Mouse (Mus musculus) hindbrain, embryonic 15.5 days (tissue): Measurements from ENCODE around the gene Scrn3. TPM values are rescaled to one million over a fixed set of nuclear protein-coding genes. Genes with fewer than 3 reads are reported as not detected.

Experiments used
- ATAC-seq: fragments of 200-750 bp; cut with Nextera tagmentation; 2 replicates; pipeline ENCODE4 v1.8.0; 2017; ENCODE audit warnings: low read depth, moderate number of reproducible peaks, moderate TSS enrichment; ENCODE audit not compliant: low FRiP score
- H3K27ac ChIP-seq: fragments of 300-500 bp; sonication (generic); replicated peaks from 2 replicates; pipeline ENCODE4 v1.5.1; 2015; ENCODE audit warnings: mild to moderate bottlenecking, inconsistent platforms
- H3K27me3 ChIP-seq: fragments of 300-500 bp; sonication (generic); 2 replicates; pipeline ENCODE4 v1.6.1; 2015; ENCODE audit warnings: control low read depth, inconsistent platforms
- H3K36me3 ChIP-seq: fragments of 300-500 bp; sonication (generic); 2 replicates; pipeline ENCODE4 v1.6.1; 2015; ENCODE audit warnings: control low read depth, inconsistent platforms
- H3K4me1 ChIP-seq: fragments of 300-500 bp; sonication (generic); replicated peaks from 2 replicates; pipeline ENCODE4 v1.6.1; 2015; ENCODE audit warnings: control low read depth, inconsistent platforms
- H3K4me2 ChIP-seq: fragments of 300-500 bp; sonication (generic); 2 replicates; pipeline ENCODE4 v1.6.1; 2015; ENCODE audit warnings: moderate library complexity, mild to moderate bottlenecking, inconsistent platforms
- H3K4me3 ChIP-seq: fragments of 300-500 bp; sonication (generic); 2 replicates; pipeline ENCODE4 v1.5.1; 2015; ENCODE audit warnings: mild to moderate bottlenecking, inconsistent platforms
- H3K9ac ChIP-seq: fragments of 300-500 bp; sonication (generic); 2 replicates; pipeline ENCODE4 v1.6.1; 2015; ENCODE audit warnings: inconsistent platforms
- H3K9me3 ChIP-seq: fragments of 300-500 bp; sonication (generic); 2 replicates; pipeline ENCODE4 v1.6.1; 2016; ENCODE audit warnings: control low read depth, inconsistent platforms
- WGBS: fragments of 180-500 bp; shearing (Covaris S2); methylation state at CpG from one replicate; pipeline ENCODE4 v1.1.7; 2015; 5-methylcytosine and 5-hydroxymethylcytosine counted together
- polyA plus RNA-seq: library from polyadenylated mRNA; unstranded; fragments of >200 nt; fragmentation: Nextera tagmentation; extraction: Ambion mirVana; gene quantifications from 2 replicates; pipeline ENCODE4 v1.2.1, GENCODE M21; 2015

The Scrn3 gene
- polyA plus RNA-seq, 1 experiment from 2014 or later: 7.3 TPM

DNA sequence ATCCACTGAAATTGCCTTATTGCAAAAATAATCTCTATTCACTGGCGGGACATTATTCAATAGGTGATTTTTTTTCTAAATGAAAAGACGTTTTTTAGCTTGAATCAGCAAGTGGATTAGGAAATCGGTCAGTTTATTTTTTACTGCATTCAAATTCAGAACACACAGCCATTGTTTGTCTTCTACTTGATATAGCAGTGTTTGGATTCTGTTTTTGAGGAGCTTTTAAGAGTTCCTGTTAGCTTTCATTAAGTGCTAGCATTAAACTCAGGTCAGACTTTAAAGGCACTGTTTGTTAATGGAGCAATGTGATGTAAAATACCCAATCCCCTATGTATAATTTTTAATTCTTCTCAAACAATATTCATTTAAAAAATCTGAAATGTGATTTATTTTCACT is 13.6 kb upstream of the Scrn3 start:
- no peak overlapping the region for H3K27ac ChIP-seq
- no peak overlapping the region for H3K9ac ChIP-seq
- H3K27me3 ChIP-seq: no peaks in the 10 kb centered on the region
- H3K36me3 ChIP-seq: peaks cover 33% of the 10 kb centered on the region
- H3K4me3 ChIP-seq: no peak overlapping the region
- no peak overlapping the region for H3K4me2 ChIP-seq
- 80% methylated on average over 3 of the region's 3 CpGs for WGBS
- ATAC-seq: no peak
- H3K9me3 ChIP-seq: no peaks in the 10 kb centered on the region
- H3K4me1 ChIP-seq: no peaks in the 10 kb centered on the region

DNA sequence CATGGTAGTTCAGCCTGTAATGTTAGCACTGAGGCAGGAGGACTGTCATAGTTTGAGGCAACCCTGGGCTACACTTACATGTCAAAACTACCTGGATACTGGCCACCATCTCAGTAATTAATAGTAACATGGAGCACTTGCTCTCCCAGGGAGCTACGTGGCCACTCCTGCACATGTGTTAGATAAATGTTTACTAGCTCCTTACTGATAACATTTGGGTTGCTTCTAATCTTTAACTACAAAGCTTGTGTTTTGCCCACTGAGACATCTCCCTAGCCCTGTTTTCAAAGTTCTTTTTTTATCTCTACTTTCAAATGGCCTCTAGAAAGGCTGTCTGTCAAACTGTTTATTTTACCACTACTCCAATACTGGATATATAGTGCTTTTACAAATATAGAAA is 10.4 kb upstream of the Scrn3 start:
- no peaks in the 10 kb centered on the region for H3K9me3 ChIP-seq
- H3K27me3 ChIP-seq: no peaks in the 10 kb centered on the region
- H3K36me3 ChIP-seq: peaks cover 51% of the 10 kb centered on the region
- no peak for ATAC-seq
- no peak overlapping the region for H3K4me2 ChIP-seq
- no peak overlapping the region for H3K9ac ChIP-seq
- H3K4me1 ChIP-seq: no peaks in the 10 kb centered on the region
- 97% methylated on average over 1 of the region's 1 CpGs for WGBS
- no peak overlapping the region for H3K27ac ChIP-seq
- no peak overlapping the region for H3K4me3 ChIP-seq

DNA sequence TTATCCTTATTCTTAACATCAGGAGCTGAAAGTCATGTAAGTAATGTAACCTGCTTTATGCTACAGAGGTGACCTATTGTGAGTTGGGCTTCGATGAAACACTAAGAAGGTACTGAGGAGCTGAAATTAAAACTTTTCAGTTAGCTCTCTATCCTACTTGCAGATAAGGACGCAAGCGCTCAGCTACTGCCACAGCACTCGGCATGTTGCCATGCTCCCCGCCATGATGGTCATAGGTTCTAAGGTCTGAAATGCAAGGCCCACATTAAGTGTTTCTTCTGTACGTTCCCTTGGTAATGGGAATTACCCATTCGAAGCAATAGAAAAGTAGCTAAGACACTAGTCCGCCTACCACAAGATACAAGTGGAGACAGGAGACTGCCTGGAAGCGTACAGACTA is 9.7 kb upstream of the Scrn3 start:
- Histone ChIP-seq H3K4me2 (no peak overlapping the region), H3K4me1 (no peaks in the 10 kb centered on the region), H3K27ac (no peak overlapping the region), H3K27me3 (no peaks in the 10 kb centered on the region), H3K36me3 (peaks cover 58% of the 10 kb centered on the region), H3K4me3 (no peak overlapping the region), H3K9me3 (no peaks in the 10 kb centered on the region), H3K9ac (no peak overlapping the region)
- 98% methylated on average over 9 of the region's 9 CpGs for WGBS
- ATAC-seq: no peak

DNA sequence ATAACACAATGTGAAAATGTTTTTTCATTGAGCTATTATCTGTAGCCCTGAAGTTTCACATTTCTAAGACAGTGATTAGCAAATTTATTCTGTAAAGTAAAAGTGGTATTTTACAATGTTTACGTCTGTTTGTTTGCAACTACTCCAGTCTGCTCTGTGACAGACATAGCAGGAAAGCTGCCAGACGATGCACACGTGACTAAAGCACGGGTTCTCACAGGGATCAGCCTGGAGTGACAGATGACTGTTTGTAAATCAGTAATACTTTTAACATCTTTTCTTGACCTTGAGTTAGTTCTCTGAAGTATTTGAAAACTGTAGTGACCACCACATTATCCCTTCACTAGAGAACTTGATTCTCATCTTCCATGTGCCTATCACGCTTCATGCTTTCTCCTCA is 7.9 kb upstream of the Scrn3 start:
- no peaks in the 10 kb centered on the region for H3K27me3 ChIP-seq
- no peak overlapping the region for H3K4me3 ChIP-seq
- no peak for ATAC-seq
- no peak overlapping the region for H3K27ac ChIP-seq
- no peaks in the 10 kb centered on the region for H3K9me3 ChIP-seq
- peaks cover 67% of the 10 kb centered on the region for H3K36me3 ChIP-seq
- H3K4me1 ChIP-seq: no peaks in the 10 kb centered on the region
- 92% methylated on average over 5 of the region's 5 CpGs for WGBS
- H3K9ac ChIP-seq: no peak overlapping the region
- H3K4me2 ChIP-seq: no peak overlapping the region

DNA sequence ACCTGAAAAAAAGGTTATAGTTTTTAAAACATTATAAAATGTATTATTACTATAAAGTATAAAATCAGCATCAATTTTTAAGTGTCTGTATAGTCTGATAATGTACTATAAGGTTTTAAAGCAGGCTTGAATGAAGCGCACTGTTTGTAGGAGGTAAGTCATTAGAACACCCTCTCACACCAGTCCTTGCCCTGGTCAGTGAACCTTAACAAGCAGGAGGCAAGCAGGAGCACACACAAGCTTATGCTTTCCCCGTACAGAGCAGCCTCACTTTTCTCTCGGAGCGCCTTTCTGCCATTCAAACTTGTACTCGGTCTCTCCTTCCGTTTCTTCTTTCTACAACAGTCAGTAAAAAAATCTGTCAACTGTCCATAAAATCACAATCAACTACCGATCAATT is 6.4 kb upstream of the Scrn3 start:
- Histone ChIP-seq H3K4me2 (no peak overlapping the region), H3K4me3 (no peak overlapping the region), H3K9ac (no peak overlapping the region), H3K36me3 (peaks cover 70% of the 10 kb centered on the region), H3K9me3 (no peaks in the 10 kb centered on the region), H3K27me3 (no peaks in the 10 kb centered on the region), H3K27ac (no peak overlapping the region), H3K4me1 (peaks cover 2% of the 10 kb centered on the region; the same call in 1 of the 2 replicates)
- 90% methylated on average over 7 of the region's 7 CpGs for WGBS
- ATAC-seq: no peak

DNA sequence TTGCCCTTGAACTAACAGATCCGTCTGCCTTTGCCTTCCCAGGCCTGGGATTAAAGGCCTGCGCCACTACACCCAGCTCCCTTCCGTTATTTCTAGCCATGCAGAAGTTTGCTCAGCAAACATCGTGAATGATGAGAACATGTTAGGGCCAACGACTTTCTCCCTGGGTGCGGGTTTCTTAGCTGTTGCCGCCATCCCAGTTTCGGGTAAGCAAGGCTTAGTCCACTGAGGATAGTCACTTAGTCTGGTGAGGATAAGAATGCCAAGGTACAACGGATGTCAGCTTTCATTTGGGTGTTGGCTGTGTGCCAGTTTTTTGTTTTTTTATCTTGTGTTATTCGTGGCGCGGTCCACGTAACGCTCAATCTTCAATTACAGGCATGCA is 708 bp downstream of the Scrn3 start:
- peaks cover 19% of the 10 kb centered on the region for H3K36me3 ChIP-seq
- no peaks in the 10 kb centered on the region for H3K27me3 ChIP-seq
- H3K4me2 ChIP-seq: peak overlapping the region; percentile 54
- 36% methylated on average over 14 of the region's 14 CpGs for WGBS
- H3K27ac ChIP-seq: peak overlapping the region; percentile 81; the same call in 1 of the 2 replicates
- H3K9ac ChIP-seq: peak overlapping the region; percentile 49
- peak overlapping the region; percentile 74 for H3K4me3 ChIP-seq
- no peaks in the 10 kb centered on the region for H3K9me3 ChIP-seq
- H3K4me1 ChIP-seq: peaks cover 16% of the 10 kb centered on the region
- ATAC-seq: peak; percentile 46

DNA sequence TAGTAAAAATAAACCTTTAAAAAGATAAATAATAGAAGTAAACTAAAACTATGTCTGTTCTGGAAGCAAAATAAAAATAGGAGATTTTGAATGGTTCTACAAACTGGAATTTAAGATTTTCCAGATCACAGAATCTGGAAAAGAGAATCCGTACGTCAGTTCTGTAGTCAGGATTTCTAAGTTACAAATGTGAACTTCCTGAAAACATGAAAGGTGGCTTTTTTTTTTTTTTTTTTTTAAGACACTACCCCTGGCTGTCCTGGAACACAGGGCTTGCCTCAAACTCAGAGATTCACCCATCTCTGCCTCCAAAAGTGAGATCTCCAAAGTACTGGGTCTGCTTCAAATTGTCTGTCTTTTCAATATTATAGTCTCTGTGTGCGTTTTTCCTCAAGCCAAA is 1.9 kb downstream of the Scrn3 start:
- peaks cover 9% of the 10 kb centered on the region for H3K36me3 ChIP-seq
- H3K27me3 ChIP-seq: no peaks in the 10 kb centered on the region
- no peak overlapping the region for H3K4me2 ChIP-seq
- ATAC-seq: no peak
- 94% methylated on average over 3 of the region's 3 CpGs for WGBS
- H3K4me1 ChIP-seq: peaks cover 16% of the 10 kb centered on the region
- no peak overlapping the region for H3K9ac ChIP-seq
- H3K9me3 ChIP-seq: no peaks in the 10 kb centered on the region
- no peak overlapping the region for H3K4me3 ChIP-seq
- no peak overlapping the region for H3K27ac ChIP-seq

DNA sequence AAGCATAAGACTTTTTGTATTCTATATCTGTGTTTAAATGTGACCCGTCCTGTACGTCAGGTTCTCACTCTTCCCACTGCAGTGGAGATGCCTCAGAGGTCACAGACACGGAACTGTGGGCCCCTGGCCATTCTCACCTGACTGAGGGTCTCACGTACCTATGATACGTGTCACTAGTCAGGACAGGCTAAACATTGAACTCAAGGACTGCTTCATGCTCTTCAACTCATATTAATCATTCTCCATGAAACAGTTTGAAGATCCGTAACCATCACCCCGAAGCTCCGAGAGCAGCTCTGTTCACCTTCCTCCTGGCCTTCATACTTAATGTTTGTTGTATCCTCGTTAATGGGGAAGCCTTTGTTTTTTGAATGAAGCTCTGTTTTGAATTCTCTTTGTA is 5.0 kb downstream of the Scrn3 start:
- Histone ChIP-seq H3K9me3 (no peaks in the 10 kb centered on the region), H3K4me1 (peaks cover 5% of the 10 kb centered on the region; the same call in 1 of the 2 replicates), H3K4me2 (no peak overlapping the region), H3K36me3 (no peaks in the 10 kb centered on the region), H3K27me3 (no peaks in the 10 kb centered on the region), H3K4me3 (no peak overlapping the region), H3K27ac (no peak overlapping the region), H3K9ac (no peak overlapping the region)
- ATAC-seq: no peak
- 96% methylated on average over 9 of the region's 9 CpGs for WGBS

DNA sequence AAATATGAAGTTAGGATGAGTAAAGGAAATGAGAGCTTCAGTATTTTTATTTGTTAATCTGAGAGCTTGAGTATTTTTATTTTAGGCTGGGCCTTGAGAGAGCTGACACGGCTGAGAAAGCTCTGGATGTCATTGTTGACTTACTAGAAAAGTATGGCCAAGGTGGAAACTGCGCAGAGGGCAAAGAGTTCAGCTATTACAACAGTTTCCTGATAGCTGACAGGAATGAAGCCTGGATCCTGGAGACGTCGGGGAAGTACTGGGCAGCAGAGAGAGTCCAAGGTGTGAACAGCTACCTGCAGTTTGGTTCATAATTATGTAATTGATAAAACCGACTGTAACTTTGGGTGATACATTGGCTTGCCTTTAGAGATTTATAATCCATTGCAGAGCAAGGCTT is 6.8 kb downstream of the Scrn3 start:
- Histone ChIP-seq H3K36me3 (no peaks in the 10 kb centered on the region), H3K9me3 (no peaks in the 10 kb centered on the region), H3K9ac (no peak overlapping the region), H3K27me3 (no peaks in the 10 kb centered on the region), H3K27ac (no peak overlapping the region), H3K4me1 (no peaks in the 10 kb centered on the region), H3K4me3 (no peak overlapping the region), H3K4me2 (no peak overlapping the region)
- 85% methylated on average over 5 of the region's 5 CpGs for WGBS
- no peak for ATAC-seq

DNA sequence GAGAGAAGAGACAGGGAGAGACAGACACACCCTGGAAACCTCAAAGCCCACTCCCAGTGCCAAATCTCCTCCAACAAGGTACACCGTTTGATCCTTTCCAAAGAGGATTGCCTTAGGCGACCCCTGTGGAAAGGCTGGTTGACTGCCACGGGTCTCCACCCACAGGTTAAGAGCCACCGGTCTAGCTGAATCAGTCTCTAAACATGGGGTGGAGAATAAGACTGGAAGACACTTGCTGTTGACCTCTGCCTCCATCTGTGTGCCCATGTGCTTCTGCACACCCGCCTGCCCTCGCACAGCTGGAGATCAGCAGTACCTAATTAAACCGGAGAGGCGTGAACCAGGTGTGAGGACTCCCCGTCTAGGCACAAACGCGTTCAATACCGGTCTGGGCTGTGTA is 10.6 kb downstream of the Scrn3 start:
- 59% methylated on average over 12 of the region's 12 CpGs for WGBS
- no peaks in the 10 kb centered on the region for H3K36me3 ChIP-seq
- no peaks in the 10 kb centered on the region for H3K9me3 ChIP-seq
- no peak overlapping the region for H3K9ac ChIP-seq
- no peak overlapping the region for H3K4me2 ChIP-seq
- no peak overlapping the region for H3K4me3 ChIP-seq
- H3K27me3 ChIP-seq: no peaks in the 10 kb centered on the region
- ATAC-seq: no peak
- H3K4me1 ChIP-seq: no peaks in the 10 kb centered on the region
- no peak overlapping the region for H3K27ac ChIP-seq

DNA sequence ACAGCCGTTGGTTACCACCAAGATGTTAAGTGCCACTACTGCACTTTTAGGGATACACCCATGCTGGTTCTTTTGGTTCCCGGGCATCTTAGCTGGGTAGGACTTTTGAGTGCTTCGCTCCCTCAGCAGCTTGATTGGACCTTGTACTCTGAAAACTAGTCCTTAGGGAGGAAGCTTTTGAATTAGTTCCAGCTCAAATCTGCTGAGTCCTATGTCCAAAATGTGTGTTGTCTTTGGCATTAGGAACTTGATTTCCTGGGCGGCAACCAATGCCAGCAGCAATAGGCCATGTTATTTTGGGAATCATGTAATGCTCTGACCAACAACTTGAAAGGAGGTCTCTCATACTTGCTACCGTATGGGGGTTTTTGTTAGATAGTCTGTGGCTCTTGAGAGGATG is 13.5 kb downstream of the Scrn3 start:
- H3K4me2 ChIP-seq: no peak overlapping the region
- no peaks in the 10 kb centered on the region for H3K9me3 ChIP-seq
- no peak overlapping the region for H3K27ac ChIP-seq
- WGBS: 77% methylated on average over 5 of the region's 5 CpGs
- H3K9ac ChIP-seq: no peak overlapping the region
- H3K4me3 ChIP-seq: no peak overlapping the region
- no peak for ATAC-seq
- no peaks in the 10 kb centered on the region for H3K4me1 ChIP-seq
- no peaks in the 10 kb centered on the region for H3K27me3 ChIP-seq
- no peaks in the 10 kb centered on the region for H3K36me3 ChIP-seq

DNA sequence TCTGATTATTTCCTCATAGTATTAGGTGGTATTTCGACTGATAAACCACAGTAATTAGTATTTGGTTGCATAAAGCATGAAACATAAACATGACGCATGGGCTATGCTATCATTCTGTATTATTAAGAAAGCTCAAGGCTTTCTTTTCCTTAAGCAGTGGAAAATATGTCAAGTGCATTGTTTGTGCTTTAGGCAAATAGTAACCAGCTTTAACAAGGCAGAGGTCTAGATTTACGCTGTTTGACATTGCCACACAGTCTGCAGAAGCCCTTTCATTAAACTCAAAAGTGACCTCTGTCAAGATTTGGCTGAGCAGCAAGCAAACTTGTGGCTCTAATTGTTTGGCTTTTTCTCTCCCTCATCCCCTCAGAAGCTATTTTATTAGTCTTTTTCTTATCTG is 23.5 kb downstream of the Scrn3 start:
- H3K27ac ChIP-seq: no peak overlapping the region
- no peaks in the 10 kb centered on the region for H3K4me1 ChIP-seq
- H3K4me2 ChIP-seq: no peak overlapping the region
- H3K27me3 ChIP-seq: no peaks in the 10 kb centered on the region
- H3K9ac ChIP-seq: no peak overlapping the region
- H3K36me3 ChIP-seq: no peaks in the 10 kb centered on the region
- 90% methylated on average over 3 of the region's 3 CpGs for WGBS
- no peak for ATAC-seq
- no peak overlapping the region for H3K4me3 ChIP-seq
- H3K9me3 ChIP-seq: no peaks in the 10 kb centered on the region

DNA sequence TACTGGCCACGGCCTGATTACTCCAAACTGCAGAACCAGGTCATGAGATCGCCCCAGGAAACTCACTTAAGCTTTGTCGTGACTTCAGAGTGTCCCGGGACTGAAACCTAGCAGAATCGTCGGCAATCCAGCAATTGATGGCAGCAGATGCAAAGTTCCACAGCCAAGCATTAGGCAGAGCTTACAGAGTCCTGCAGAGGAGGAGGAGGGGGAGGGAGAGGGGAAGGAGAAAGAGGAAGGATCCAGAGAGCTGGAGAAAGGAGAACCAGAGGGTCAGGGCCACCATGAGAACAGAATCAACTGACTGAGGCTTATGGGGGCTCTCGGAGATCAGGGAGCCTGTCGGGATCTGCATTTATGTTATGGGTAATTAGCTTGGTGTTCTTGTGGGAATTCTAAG is 26.0 kb downstream of the Scrn3 start:
- Histone ChIP-seq H3K9me3 (no peaks in the 10 kb centered on the region), H3K27ac (no peak overlapping the region), H3K9ac (no peak overlapping the region), H3K4me1 (no peaks in the 10 kb centered on the region), H3K27me3 (no peaks in the 10 kb centered on the region), H3K4me2 (no peak overlapping the region), H3K36me3 (no peaks in the 10 kb centered on the region), H3K4me3 (no peak overlapping the region)
- no peak for ATAC-seq
- WGBS: 83% methylated on average over 8 of the region's 8 CpGs
